Mouse (Mus musculus) embryonic fibroblast, embryonic 13.5 days (primary cell): ENCODE data around the gene Plac8.

ENCODE experiments used
- CTCF ChIP-seq: IDR thresholded peaks from 2 replicates; pipeline ENCODE4 v1.5.1; 2011; ENCODE audit warnings: mild to moderate bottlenecking, control low read depth, low read length, moderate library complexity, borderline replicate concordance; ENCODE audit not compliant: insufficient read depth
- POLR2A ChIP-seq: IDR thresholded peaks from 2 replicates; pipeline ENCODE4 v1.6.1; 2011; ENCODE audit warnings: low read depth, mild to moderate bottlenecking, control low read depth, low read length, moderate library complexity

GRCm38 (mm10) chr5:100569997-100570595 lies 1.9 kb downstream of the Plac8 start:
- TF ChIP-seq CTCF (no peak), POLR2A (no peak)
